Mouse (Mus musculus): Measurements from ENCODE around the gene Ccpg1.
A peak's percentile ranks its signal among the peaks of the same experiment; 100 is the strongest.

The Ccpg1 gene

DNA sequence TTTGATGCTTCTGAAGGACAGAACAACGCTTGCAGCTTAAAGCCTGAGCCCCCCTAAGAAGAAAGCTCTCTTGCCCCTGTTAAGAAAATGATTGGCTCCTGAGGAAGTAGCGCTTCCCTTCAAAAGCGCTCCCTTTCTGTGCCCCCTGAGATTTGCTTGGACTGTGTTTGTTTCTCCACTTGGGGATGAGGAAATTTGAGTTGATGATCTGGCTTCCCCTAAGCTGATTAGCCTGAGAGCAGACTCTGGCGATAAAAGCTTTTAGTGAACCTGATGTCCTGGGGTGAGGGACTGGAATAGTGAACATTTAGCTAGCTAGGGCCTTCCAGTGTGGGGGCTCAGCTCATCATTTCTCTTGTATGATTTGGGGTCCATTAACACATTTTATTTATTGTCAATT is 63.7 kb downstream of the Ccpg1 start:
- no peak for DNase-seq

DNA sequence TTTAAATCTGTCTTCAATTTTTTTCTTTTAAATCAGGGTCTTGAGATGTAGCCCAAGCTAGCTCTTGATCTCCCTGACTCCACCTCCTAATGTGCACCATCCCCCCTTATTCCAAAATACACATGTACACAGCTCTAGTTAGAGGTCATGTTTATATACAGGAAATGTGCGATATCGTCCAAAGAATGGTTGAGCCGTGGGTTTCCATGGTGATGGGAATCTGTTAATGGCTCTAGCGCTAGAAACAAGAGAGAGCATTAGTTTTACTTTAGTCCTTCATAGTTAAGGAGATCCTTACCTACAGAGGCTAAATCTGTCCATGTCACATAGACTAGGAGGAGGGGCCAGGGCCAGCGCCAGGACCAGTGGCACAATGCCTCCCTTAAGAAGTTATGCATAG is 64.6 kb downstream of the Ccpg1 start:
- DNase-seq = no peak

DNA sequence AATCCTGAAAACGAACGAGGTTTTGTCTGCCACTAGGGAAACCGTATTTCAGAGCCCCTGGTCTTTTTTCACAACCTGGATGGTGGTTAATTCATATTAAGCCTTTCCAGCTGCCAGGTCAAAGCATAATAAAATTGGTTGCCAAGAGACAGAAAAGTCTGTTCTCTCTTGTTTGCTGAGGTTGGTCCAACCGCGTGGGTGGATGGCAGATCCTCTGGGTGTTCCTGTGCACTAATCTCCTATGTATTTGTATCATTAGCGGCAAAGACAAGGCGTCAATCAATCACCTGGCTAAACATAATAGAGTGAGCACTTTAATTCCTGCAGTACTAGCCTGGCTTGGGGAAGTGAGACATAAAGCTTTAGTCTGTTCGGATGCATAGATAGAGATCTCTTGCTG is 65.4 kb downstream of the Ccpg1 start:
- no peak for DNase-seq

DNA sequence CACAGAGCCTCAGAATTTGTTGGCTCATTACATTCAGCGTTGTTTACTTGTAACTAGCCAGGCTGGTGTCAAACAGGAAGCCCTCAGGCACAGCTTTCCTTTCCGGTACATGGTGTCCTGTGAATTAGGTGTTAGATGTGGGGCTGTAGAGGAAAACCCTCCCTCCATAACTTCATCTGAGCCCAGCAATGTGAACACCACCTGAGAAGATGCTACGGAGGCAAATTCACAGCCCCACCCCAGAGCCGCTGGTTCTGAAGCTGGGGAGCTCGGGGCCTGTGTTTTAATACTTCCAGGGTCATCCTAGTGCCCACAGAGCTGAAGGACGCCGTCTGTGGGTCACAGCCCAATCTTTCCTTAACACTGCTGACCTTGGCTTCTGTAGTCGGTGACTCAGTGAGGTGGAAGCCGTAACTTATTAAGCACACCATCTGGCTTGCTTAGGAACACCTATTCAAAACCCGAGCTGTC is 70.2 kb downstream of the Ccpg1 start:
- peak; percentile 56 for DNase-seq

DNA sequence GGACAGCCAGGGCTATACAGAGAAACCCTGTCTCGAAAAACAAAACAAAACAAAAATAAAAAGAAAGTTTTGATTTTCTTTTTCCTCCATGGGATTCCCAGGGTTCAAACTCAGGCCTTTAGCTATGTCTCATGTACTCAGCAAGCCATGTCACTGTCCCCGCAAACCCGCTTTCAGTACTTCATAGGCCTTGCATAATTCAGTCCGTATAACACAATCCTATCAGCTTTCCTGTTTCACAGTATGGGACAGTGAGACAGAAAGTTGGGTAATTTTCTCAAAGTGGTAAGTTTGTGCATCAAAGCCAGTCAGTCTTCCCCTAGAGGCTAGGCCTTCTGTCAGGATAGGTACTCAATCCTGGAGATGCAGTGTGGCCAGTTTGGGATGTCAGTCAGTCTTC is 74.0 kb downstream of the Ccpg1 start:
- DNase-seq = no peak

DNA sequence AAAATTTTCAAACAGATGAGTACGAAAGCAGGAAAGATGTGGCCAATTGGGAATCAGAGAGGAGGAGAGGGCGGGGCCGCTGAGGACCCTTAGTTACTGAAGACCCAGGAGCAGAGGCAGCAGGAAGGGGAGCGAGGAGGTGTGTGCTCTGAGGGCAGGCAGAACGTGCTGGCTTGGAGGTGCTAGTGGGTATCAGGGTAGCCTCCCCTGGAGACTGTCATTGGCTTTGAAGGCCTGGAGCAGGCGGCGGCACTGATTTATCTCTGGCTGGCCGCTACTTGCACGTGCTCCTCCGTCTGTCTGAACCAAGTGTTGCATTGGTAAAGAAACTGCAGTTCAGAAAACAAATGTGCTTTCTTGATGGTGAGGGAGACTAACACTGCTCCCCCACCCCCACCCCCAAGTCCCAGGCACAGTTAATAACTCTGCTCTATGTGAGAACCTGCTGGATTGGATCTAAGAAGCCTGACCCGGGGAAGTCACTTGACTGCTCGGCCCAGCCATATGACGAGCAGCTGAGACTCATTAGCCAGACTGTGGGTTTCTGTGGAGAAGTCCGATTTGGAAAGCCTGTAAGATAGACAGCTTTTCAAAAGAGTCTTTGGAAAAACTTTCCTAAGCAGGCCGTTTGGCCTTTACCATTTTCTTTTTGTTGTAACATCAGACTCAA is 78.5 kb downstream of the Ccpg1 start:
- peak; percentile 36 for DNase-seq
